Mouse (Mus musculus) stomach, postnatal 0 days (tissue): ENCODE results near the gene Sept9. TPM values are rescaled to one million over a fixed set of nuclear protein-coding genes. Genes with fewer than 3 reads are reported as not detected.
"Not testable (repeated sequence)": the region's sequence is repeated elsewhere in the genome, so short reads cannot be mapped to it uniquely, and the experiment has no call there.

Experiments
- ATAC-seq: fragments of 200-750 bp; cut with Nextera tagmentation; 2 replicates; pipeline ENCODE4 v1.8.0; 2017; ENCODE audit not compliant: low FRiP score, low TSS enrichment
- DNase-seq: peaks from one replicate; pipeline ENCODE4 v3.0.0-alpha.2; 2016; ENCODE audit warnings: low spot score
- H3K27ac ChIP-seq: fragments of 300-500 bp; sonication (generic); replicated peaks from 2 replicates; pipeline ENCODE4 v1.5.1; 2014; ENCODE audit warnings: mild to moderate bottlenecking, control low read depth
- H3K27me3 ChIP-seq: fragments of 300-500 bp; sonication (generic); 2 replicates; pipeline ENCODE4 v1.6.1; 2014; ENCODE audit warnings: low read length; ENCODE audit not compliant: control insufficient read depth, insufficient read depth
- H3K36me3 ChIP-seq: fragments of 300-500 bp; sonication (generic); 2 replicates; pipeline ENCODE4 v1.6.1; 2014; ENCODE audit warnings: low read length, mixed read lengths; ENCODE audit not compliant: control insufficient read depth, insufficient read depth
- H3K4me1 ChIP-seq: fragments of 300-500 bp; sonication (generic); replicated peaks from 2 replicates; pipeline ENCODE4 v1.6.1; 2014; ENCODE audit warnings: antibody characterized with exemption; ENCODE audit not compliant: control insufficient read depth, insufficient read depth
- H3K4me2 ChIP-seq: fragments of 300-500 bp; sonication (generic); replicated peaks from 2 replicates; pipeline ENCODE4 v1.6.1; 2014; ENCODE audit warnings: low read depth, mild to moderate bottlenecking, control low read depth, moderate library complexity
- H3K4me3 ChIP-seq: fragments of 300-500 bp; sonication (generic); 2 replicates; pipeline ENCODE4 v1.5.1; 2014; ENCODE audit warnings: low read depth, low read length, control low read depth
- H3K9ac ChIP-seq: fragments of 300-500 bp; sonication (generic); 2 replicates; pipeline ENCODE4 v1.6.1; 2014; ENCODE audit warnings: mild to moderate bottlenecking, low read length, control low read depth, mixed read lengths
- H3K9me3 ChIP-seq: fragments of 300-500 bp; sonication (generic); 2 replicates; pipeline ENCODE4 v1.6.1; 2016; ENCODE audit warnings: low read length; ENCODE audit not compliant: control insufficient read depth
- CTCF ChIP-seq: IDR thresholded peaks from 2 replicates; pipeline ENCODE4 v1.5.1; 2016; ENCODE audit warnings: antibody characterized with exemption, low read depth, mild to moderate bottlenecking, moderate library complexity
- EP300 ChIP-seq: optimal IDR thresholded peaks from 2 replicates; pipeline ENCODE3; 2016; ENCODE audit warnings: antibody characterized with exemption
- WGBS: fragments of 180-500 bp; shearing (Covaris S2); extraction: QIAGEN DNeasy Blood & Tissue Kit; methylation state at CpG from one replicate; pipeline ENCODE4 v1.1.7; 2014; 5-methylcytosine and 5-hydroxymethylcytosine counted together
- polyA plus RNA-seq: library from polyadenylated mRNA; unstranded; fragments of >200 nt; fragmentation: Nextera tagmentation; extraction: Ambion mirVana; gene quantifications from 2 replicates; pipeline ENCODE4 v1.2.1, GENCODE M21; 2015

Sept9 gene
- polyA plus RNA-seq, 1 experiment from 2014 or later = 42.9 TPM

- H3K9ac ChIP-seq = no peak overlapping the region
- no peak overlapping the region for H3K4me3 ChIP-seq
- H3K27me3 ChIP-seq = no peaks in the 10 kb centered on the region
- 68% methylated on average over 3 of the region's 3 CpGs for WGBS
- no peaks in the 10 kb centered on the region for H3K9me3 ChIP-seq
- peaks cover 36% of the 10 kb centered on the region for H3K4me1 ChIP-seq
- no peaks in the 10 kb centered on the region for H3K36me3 ChIP-seq
- no peak overlapping the region for H3K4me2 ChIP-seq
- H3K27ac ChIP-seq = no peak overlapping the region
- no peak for DNase-seq
- TF ChIP-seq EP300 = no peak
- no peak for TF ChIP-seq CTCF
- no peak for ATAC-seq
These were observed 122.8 kb downstream of the Sept9 start for GRCm38 (mm10) chr11:117322311-117322710.

GRCm38 (mm10) chr11:117322730-117323579, 123.5 kb downstream of the Sept9 start:
- TF ChIP-seq CTCF (no peak), EP300 (no peak)
- Histone ChIP-seq H3K9ac (no peak overlapping the region), H3K9me3 (no peaks in the 10 kb centered on the region), H3K4me3 (no peak overlapping the region), H3K36me3 (no peaks in the 10 kb centered on the region), H3K27ac (no peak overlapping the region; the same call in none of the 2 replicates), H3K27me3 (no peaks in the 10 kb centered on the region), H3K4me1 (peaks cover 29% of the 10 kb centered on the region), H3K4me2 (no peak overlapping the region)
- no peak for ATAC-seq
- DNase-seq = no peak
- 67% methylated on average over 15 of the region's 15 CpGs for WGBS

- Histone ChIP-seq H3K27me3 (no peaks in the 10 kb centered on the region), H3K36me3 (no peaks in the 10 kb centered on the region), H3K9ac (no peak overlapping the region), H3K9me3 (no peaks in the 10 kb centered on the region), H3K4me2 (no peak overlapping the region), H3K4me1 (peaks cover 18% of the 10 kb centered on the region), H3K4me3 (no peak overlapping the region), H3K27ac (no peak overlapping the region; the same call in 1 of the 2 replicates)
- DNase-seq (peak; percentile 61), ATAC-seq (peak; percentile 52; the same call in 1 of the 2 replicates)
- no peak for TF ChIP-seq CTCF
- TF ChIP-seq EP300 = no peak
- 51% methylated on average over 12 of the region's 12 CpGs for WGBS
These were observed 124.6 kb downstream of the Sept9 start for GRCm38 (mm10) chr11:117323976-117324574.

- not testable (repeated sequence) for H3K27ac ChIP-seq, ATAC-seq, H3K27me3 ChIP-seq, H3K4me3 ChIP-seq, H3K9me3 ChIP-seq, H3K9ac ChIP-seq, DNase-seq, H3K4me2 ChIP-seq, H3K36me3 ChIP-seq
- H3K4me1 ChIP-seq = peaks cover 17% of the 10 kb centered on the region
- 89% methylated on average over 4 of the region's 5 CpGs for WGBS
These were observed 125.3 kb downstream of the Sept9 start for GRCm38 (mm10) chr11:117324718-117325117.

- H3K36me3 ChIP-seq = no peaks in the 10 kb centered on the region
- no peak for DNase-seq
- no peak for ATAC-seq
- peaks cover 14% of the 10 kb centered on the region for H3K4me1 ChIP-seq
- H3K4me3 ChIP-seq = no peak overlapping the region
- no peak overlapping the region for H3K4me2 ChIP-seq
- H3K27ac ChIP-seq = no peak overlapping the region
- H3K9ac ChIP-seq = no peak overlapping the region
- TF ChIP-seq EP300 (no peak), CTCF (no peak)
- no peaks in the 10 kb centered on the region for H3K9me3 ChIP-seq
- WGBS = 76% methylated on average over 5 of the region's 5 CpGs
- H3K27me3 ChIP-seq = no peaks in the 10 kb centered on the region
These were observed 125.6 kb downstream of the Sept9 start for GRCm38 (mm10) chr11:117325131-117325467.
